Mouse (Mus musculus): ENCODE results near the gene Sema5b.
A peak's percentile ranks its signal among the peaks of the same experiment; 100 is the strongest.
"Not testable (repeated sequence)": the region's sequence is repeated elsewhere in the genome, so short reads cannot be mapped to it uniquely, and the experiment has no call there.

Gene Sema5b

GRCm38 (mm10) chr16:35549354-35549753 is 8.4 kb downstream of the Sema5b start:
- no peak for DNase-seq (ENCODE audit: low read depth, low spot score)

- DNase-seq (ENCODE audit: low read depth, low spot score) = no peak
Measured at GRCm38 (mm10) chr16:35555596-35556482, 14.9 kb downstream of the Sema5b start.

GRCm38 (mm10) chr16:35557038-35557437 is 16.1 kb downstream of the Sema5b start:
- no peak for DNase-seq (ENCODE audit: low read depth, low spot score)

- no peak for DNase-seq (ENCODE audit: low read depth, low spot score)
Measured at GRCm38 (mm10) chr16:35561541-35561940, 20.6 kb downstream of the Sema5b start.

- DNase-seq (ENCODE audit: low read depth, low spot score) = no peak
Measured at GRCm38 (mm10) chr16:35564246-35564905, 23.4 kb downstream of the Sema5b start.

GRCm38 (mm10) chr16:35565601-35566000 is 24.7 kb downstream of the Sema5b start:
- not testable (repeated sequence) for DNase-seq (ENCODE audit: low read depth, low spot score)

GRCm38 (mm10) chr16:35568225-35568880 is 27.4 kb downstream of the Sema5b start:
- DNase-seq (ENCODE audit: low read depth, low spot score) = no peak

GRCm38 (mm10) chr16:35569347-35569746 is 28.4 kb downstream of the Sema5b start:
- DNase-seq (ENCODE audit: low read depth, low spot score) = no peak

- no peak for DNase-seq (ENCODE audit: low read depth, low spot score)
Measured at GRCm38 (mm10) chr16:35569758-35570157, 28.8 kb downstream of the Sema5b start.

GRCm38 (mm10) chr16:35570627-35571026 is 29.7 kb downstream of the Sema5b start:
- no peak for DNase-seq (ENCODE audit: low read depth, low spot score)

- no peak for DNase-seq (ENCODE audit: low read depth, low spot score)
Measured at GRCm38 (mm10) chr16:35573586-35573985, 32.6 kb downstream of the Sema5b start.

- DNase-seq (ENCODE audit: low read depth, low spot score) = no peak
Measured at GRCm38 (mm10) chr16:35577181-35577941, 36.4 kb downstream of the Sema5b start.

- no peak for DNase-seq (ENCODE audit: low read depth, low spot score)
Measured at GRCm38 (mm10) chr16:35581299-35581698, 40.4 kb downstream of the Sema5b start.

GRCm38 (mm10) chr16:35583551-35584080 is 42.7 kb downstream of the Sema5b start:
- no peak for DNase-seq (ENCODE audit: low read depth, low spot score)

- DNase-seq (ENCODE audit: low read depth, low spot score) = no peak
Measured at GRCm38 (mm10) chr16:35585126-35585694, 44.3 kb downstream of the Sema5b start.

- DNase-seq (ENCODE audit: low read depth, low spot score) = no peak
Measured at GRCm38 (mm10) chr16:35587046-35587779, 46.3 kb downstream of the Sema5b start.

GRCm38 (mm10) chr16:35587866-35588465 is 47.0 kb downstream of the Sema5b start:
- peak; percentile 55 for DNase-seq (ENCODE audit: low read depth, low spot score)

GRCm38 (mm10) chr16:35588731-35589151 is 47.8 kb downstream of the Sema5b start:
- DNase-seq (ENCODE audit: low read depth, low spot score) = no peak

GRCm38 (mm10) chr16:35591756-35592155 is 50.8 kb downstream of the Sema5b start:
- DNase-seq (ENCODE audit: low read depth, low spot score) = no peak
